Mouse (Mus musculus): Measurements from ENCODE around the gene Mybpc1. TPM values are rescaled to one million over a fixed set of nuclear protein-coding genes. Genes with fewer than 3 reads are reported as not detected.

Mybpc1 gene
- polyA plus RNA-seq, 2 experiments: 0.10 TPM; not detected in 1

- Histone ChIP-seq H3K4me3 (ENCODE audit: insufficient read depth in 1 of 2, low read depth in 2 of 2, low read length in 2 of 2) (no peak overlapping the region), H3K27ac (no peak overlapping the region), H3K9ac (replicated peaks) (no peak overlapping the region), H3K4me2 (ENCODE audit: low read depth) (no peak overlapping the region), H3K9me3 (ENCODE audit: control insufficient read depth, low read length) (no peaks in the 10 kb centered on the region), H3K36me3 (replicated peaks; ENCODE audit: control insufficient read depth, insufficient read depth, low read depth) (no peaks in the 10 kb centered on the region), H3K4me1 (replicated peaks; ENCODE audit: control insufficient read depth in 2 of 2, insufficient read depth in 2 of 2, low read length in 1 of 2) (no peaks in the 10 kb centered on the region; a peak in 2 of 4 replicates), H3K27me3 (ENCODE audit: control insufficient read depth, insufficient read depth, low read length) (no peaks in the 10 kb centered on the region)
- ATAC-seq (ENCODE audit: insufficient read depth): no peak
- DNase-seq (ENCODE audit: low read depth in 3 of 3, low spot score in 3 of 3): no peak
- WGBS (ENCODE audit: insufficient replicate concordance): 69% methylated on average over 13 of the region's 13 CpGs
- TF ChIP-seq EP300 (IDR thresholded peaks at IDR 0.05; ENCODE audit: low read depth): no peak
- TF ChIP-seq CTCF (IDR thresholded peaks at IDR 0.05; ENCODE audit: low read depth): no peak
These were observed 102.8 kb downstream of the Mybpc1 start for GRCm38 (mm10) chr10:88501886-88502765.

DNA sequence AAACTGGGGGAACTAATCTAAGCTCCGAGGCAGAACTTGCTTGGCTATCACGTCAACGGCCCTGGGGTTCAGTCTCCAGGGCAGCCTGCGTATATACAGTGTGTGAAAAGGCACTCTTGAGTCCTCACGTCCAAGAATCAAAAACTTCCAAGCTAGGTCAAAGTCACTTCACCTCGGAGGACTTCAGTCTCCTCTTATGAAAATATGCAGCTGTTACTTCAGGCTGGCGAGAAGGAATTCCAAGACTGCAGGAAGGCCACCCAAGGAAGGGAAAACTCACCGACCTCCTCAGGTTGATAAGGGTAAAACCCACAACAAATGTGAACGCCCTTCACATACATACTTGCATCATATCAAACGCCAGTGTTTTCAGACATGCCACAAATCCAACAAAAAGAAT, 103.6 kb downstream of the Mybpc1 start:
- no peak overlapping the region for H3K4me3 ChIP-seq (ENCODE audit: insufficient read depth in 1 of 2, low read depth in 2 of 2, low read length in 2 of 2)
- ATAC-seq (ENCODE audit: insufficient read depth) (no peak), DNase-seq (ENCODE audit: low read depth in 3 of 3, low spot score in 3 of 3) (no peak)
- H3K27ac ChIP-seq: no peak overlapping the region
- H3K4me2 ChIP-seq (ENCODE audit: low read depth): no peak overlapping the region
- no peak overlapping the region for H3K9ac ChIP-seq (replicated peaks)
- H3K36me3 ChIP-seq (replicated peaks; ENCODE audit: control insufficient read depth, insufficient read depth, low read depth): no peaks in the 10 kb centered on the region
- TF ChIP-seq EP300 (IDR thresholded peaks at IDR 0.05; ENCODE audit: low read depth) (no peak), CTCF (IDR thresholded peaks at IDR 0.05; ENCODE audit: low read depth) (no peak)
- H3K4me1 ChIP-seq (replicated peaks; ENCODE audit: control insufficient read depth in 2 of 2, insufficient read depth in 2 of 2, low read length in 1 of 2): no peaks in the 10 kb centered on the region; a peak in 2 of 4 replicates
- WGBS (ENCODE audit: insufficient replicate concordance): 61% methylated on average over 10 of the region's 10 CpGs
- H3K9me3 ChIP-seq (ENCODE audit: control insufficient read depth, low read length): no peaks in the 10 kb centered on the region
- no peaks in the 10 kb centered on the region for H3K27me3 ChIP-seq (ENCODE audit: control insufficient read depth, insufficient read depth, low read length)

- TF ChIP-seq CTCF (IDR thresholded peaks at IDR 0.05; ENCODE audit: low read depth) (no peak), EP300 (IDR thresholded peaks at IDR 0.05; ENCODE audit: low read depth) (no peak)
- ATAC-seq (ENCODE audit: insufficient read depth): no peak
- WGBS (ENCODE audit: insufficient replicate concordance): 67% methylated on average over 5 of the region's 5 CpGs
- no peak overlapping the region for H3K4me2 ChIP-seq (ENCODE audit: low read depth)
- H3K4me1 ChIP-seq (replicated peaks; ENCODE audit: control insufficient read depth in 2 of 2, insufficient read depth in 2 of 2, low read length in 1 of 2): no peaks in the 10 kb centered on the region; a peak in 2 of 4 replicates
- no peaks in the 10 kb centered on the region for H3K9me3 ChIP-seq (ENCODE audit: control insufficient read depth, low read length)
- H3K27ac ChIP-seq: no peak overlapping the region
- no peaks in the 10 kb centered on the region for H3K36me3 ChIP-seq (replicated peaks; ENCODE audit: control insufficient read depth, insufficient read depth, low read depth)
- no peak for DNase-seq (ENCODE audit: low read depth in 3 of 3, low spot score in 3 of 3)
- no peak overlapping the region for H3K4me3 ChIP-seq (ENCODE audit: insufficient read depth in 1 of 2, low read depth in 2 of 2, low read length in 2 of 2)
- no peaks in the 10 kb centered on the region for H3K27me3 ChIP-seq (ENCODE audit: control insufficient read depth, insufficient read depth, low read length)
- no peak overlapping the region for H3K9ac ChIP-seq (replicated peaks)
These were observed 105.0 kb downstream of the Mybpc1 start for GRCm38 (mm10) chr10:88499993-88500392.

GRCm38 (mm10) chr10:88496864-88497564, 107.9 kb downstream of the Mybpc1 start:
- no peak for ATAC-seq (ENCODE audit: insufficient read depth)
- Histone ChIP-seq H3K4me2 (ENCODE audit: low read depth) (no peak overlapping the region), H3K27ac (no peak overlapping the region), H3K27me3 (ENCODE audit: control insufficient read depth, insufficient read depth, low read length) (no peaks in the 10 kb centered on the region), H3K9me3 (ENCODE audit: control insufficient read depth, low read length) (no peaks in the 10 kb centered on the region), H3K36me3 (replicated peaks; ENCODE audit: control insufficient read depth, insufficient read depth, low read depth) (no peaks in the 10 kb centered on the region), H3K4me3 (ENCODE audit: insufficient read depth in 1 of 2, low read depth in 2 of 2, low read length in 2 of 2) (no peak overlapping the region), H3K4me1 (replicated peaks; ENCODE audit: control insufficient read depth in 2 of 2, insufficient read depth in 2 of 2, low read length in 1 of 2) (no peaks in the 10 kb centered on the region), H3K9ac (replicated peaks) (no peak overlapping the region)
- WGBS (ENCODE audit: insufficient replicate concordance): 65% methylated on average over 11 of the region's 11 CpGs
- DNase-seq (ENCODE audit: low read depth in 3 of 3, low spot score in 3 of 3): no peak
- no peak for TF ChIP-seq EP300 (IDR thresholded peaks at IDR 0.05; ENCODE audit: low read depth)
- no peak for TF ChIP-seq CTCF (IDR thresholded peaks at IDR 0.05; ENCODE audit: low read depth)

- H3K4me1 ChIP-seq (replicated peaks; ENCODE audit: control insufficient read depth in 2 of 2, insufficient read depth in 2 of 2, low read length in 1 of 2): no peaks in the 10 kb centered on the region
- TF ChIP-seq EP300 (IDR thresholded peaks at IDR 0.05; ENCODE audit: low read depth) (no peak), CTCF (IDR thresholded peaks at IDR 0.05; ENCODE audit: low read depth) (no peak)
- H3K4me2 ChIP-seq (ENCODE audit: low read depth): no peak overlapping the region
- no peaks in the 10 kb centered on the region for H3K9me3 ChIP-seq (ENCODE audit: control insufficient read depth, low read length)
- H3K36me3 ChIP-seq (replicated peaks; ENCODE audit: control insufficient read depth, insufficient read depth, low read depth): no peaks in the 10 kb centered on the region
- H3K27me3 ChIP-seq (ENCODE audit: control insufficient read depth, insufficient read depth, low read length): no peaks in the 10 kb centered on the region
- 45% methylated on average over 4 of the region's 4 CpGs for WGBS (ENCODE audit: insufficient replicate concordance)
- no peak overlapping the region for H3K4me3 ChIP-seq (ENCODE audit: insufficient read depth in 1 of 2, low read depth in 2 of 2, low read length in 2 of 2)
- H3K9ac ChIP-seq (replicated peaks): no peak overlapping the region
- no peak for DNase-seq (ENCODE audit: low read depth in 3 of 3, low spot score in 3 of 3)
- ATAC-seq (ENCODE audit: insufficient read depth): no peak
- H3K27ac ChIP-seq: no peak overlapping the region
These were observed 109.9 kb downstream of the Mybpc1 start for GRCm38 (mm10) chr10:88494959-88495587.

All from liver, embryonic 14.5 days (tissue).